Mouse (Mus musculus): Measurements from ENCODE around the gene Ephb1. TPM values are rescaled to one million over a fixed set of nuclear protein-coding genes. Genes with fewer than 3 reads are reported as not detected.

The Ephb1 gene
- polyA plus RNA-seq, 1 experiment from 2014 or later, result 0.44 TPM

DNA sequence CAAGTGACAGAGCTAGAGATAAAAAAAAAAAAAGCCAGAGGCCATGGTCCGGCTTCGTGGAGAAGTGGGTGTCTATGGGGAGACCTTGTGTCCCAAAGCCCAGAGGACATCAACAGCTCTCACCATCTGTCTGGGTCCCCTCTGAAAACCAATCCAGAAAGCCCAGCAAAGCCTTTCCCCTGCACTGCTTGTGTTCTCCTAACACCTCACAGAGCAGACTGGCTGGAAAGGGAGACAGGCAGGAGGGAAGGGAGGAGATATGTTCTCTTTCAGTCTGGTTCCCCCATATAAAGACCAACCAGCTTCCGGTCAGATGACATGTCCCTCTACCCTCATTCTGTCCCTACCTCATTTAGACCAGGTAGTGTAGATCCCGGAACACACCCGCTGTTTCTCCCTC is 3.3 kb downstream of the Ephb1 start:
- no peak overlapping the region for H3K9ac ChIP-seq
- no peak overlapping the region for H3K4me3 ChIP-seq
- H3K4me2 ChIP-seq, result no peak overlapping the region
- WGBS (ENCODE audit: insufficient replicate concordance), result 35% methylated on average over 5 of the region's 5 CpGs
- H3K9me3 ChIP-seq (replicated peaks), result no peaks in the 10 kb centered on the region
- peaks cover 88% of the 10 kb centered on the region for H3K27me3 ChIP-seq (replicated peaks)
- ATAC-seq, result no peak
- peaks cover 11% of the 10 kb centered on the region; the same call in 1 of the 2 replicates for H3K4me1 ChIP-seq
- H3K27ac ChIP-seq, result no peak overlapping the region
- no peaks in the 10 kb centered on the region for H3K36me3 ChIP-seq

DNA sequence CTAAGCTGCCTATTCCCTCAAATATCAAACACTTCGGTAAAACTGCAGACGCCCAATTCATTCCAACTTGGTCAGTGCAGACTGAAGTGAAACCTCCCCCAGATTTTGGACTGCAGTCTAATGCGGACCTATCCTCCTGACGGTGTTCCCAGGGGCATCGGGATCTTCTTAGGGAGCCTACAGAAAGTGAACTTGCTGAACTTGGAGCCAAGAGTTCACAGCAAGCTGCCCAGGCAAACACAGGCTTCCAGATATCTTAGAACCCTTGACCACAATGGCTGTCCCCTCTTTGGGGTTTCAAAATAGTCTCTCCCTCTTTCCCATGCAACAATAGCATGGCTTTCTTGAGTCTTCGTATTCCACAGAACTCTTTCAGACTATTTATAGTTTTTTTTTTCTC is 3.8 kb downstream of the Ephb1 start:
- no peaks in the 10 kb centered on the region for H3K9me3 ChIP-seq (replicated peaks)
- H3K27ac ChIP-seq, result no peak overlapping the region
- peaks cover 11% of the 10 kb centered on the region; the same call in 1 of the 2 replicates for H3K4me1 ChIP-seq
- H3K27me3 ChIP-seq (replicated peaks), result peaks cover 82% of the 10 kb centered on the region
- no peak overlapping the region for H3K9ac ChIP-seq
- H3K36me3 ChIP-seq, result no peaks in the 10 kb centered on the region
- WGBS (ENCODE audit: insufficient replicate concordance), result 69% methylated on average over 6 of the region's 6 CpGs
- no peak overlapping the region for H3K4me2 ChIP-seq
- no peak for ATAC-seq
- no peak overlapping the region for H3K4me3 ChIP-seq

- Histone ChIP-seq H3K4me1 (peaks cover 11% of the 10 kb centered on the region; the same call in 1 of the 2 replicates), H3K9ac (no peak overlapping the region), H3K36me3 (no peaks in the 10 kb centered on the region), H3K27ac (no peak overlapping the region), H3K9me3 (replicated peaks) (no peaks in the 10 kb centered on the region), H3K4me2 (no peak overlapping the region), H3K27me3 (replicated peaks) (peaks cover 82% of the 10 kb centered on the region), H3K4me3 (no peak overlapping the region)
- 61% methylated on average over 6 of the region's 6 CpGs for WGBS (ENCODE audit: insufficient replicate concordance)
- no peak for ATAC-seq
Measured at GRCm38 (mm10) chr9:102350076-102350475, 4.4 kb downstream of the Ephb1 start.

DNA sequence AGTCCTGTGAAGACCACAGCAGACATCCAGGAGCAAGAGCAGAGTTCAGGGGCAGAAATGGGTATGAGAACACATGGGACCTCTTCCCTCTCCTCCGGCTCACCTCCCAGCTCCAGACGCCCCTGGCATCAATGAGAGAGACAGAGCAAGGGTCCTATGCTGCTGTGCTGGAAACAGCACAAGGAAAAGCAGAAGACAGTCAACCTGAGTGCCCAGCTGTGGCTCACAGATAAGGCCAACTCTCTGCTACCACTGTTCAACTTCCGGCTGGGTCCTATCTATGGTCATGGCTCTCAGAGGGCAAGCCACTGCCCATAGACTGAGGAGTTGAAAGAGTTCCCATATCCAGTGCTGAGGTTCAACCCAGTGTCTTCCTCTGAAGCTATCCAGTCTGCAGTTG is 7.7 kb downstream of the Ephb1 start:
- Histone ChIP-seq H3K9ac (no peak overlapping the region), H3K36me3 (no peaks in the 10 kb centered on the region), H3K4me3 (no peak overlapping the region), H3K4me1 (no peaks in the 10 kb centered on the region), H3K27ac (no peak overlapping the region), H3K9me3 (replicated peaks) (no peaks in the 10 kb centered on the region), H3K27me3 (replicated peaks) (peaks cover 52% of the 10 kb centered on the region), H3K4me2 (no peak overlapping the region)
- 43% methylated on average over 3 of the region's 3 CpGs for WGBS (ENCODE audit: insufficient replicate concordance)
- no peak for ATAC-seq

- no peak for ATAC-seq
- Histone ChIP-seq H3K9ac (no peak overlapping the region), H3K36me3 (no peaks in the 10 kb centered on the region), H3K9me3 (replicated peaks) (no peaks in the 10 kb centered on the region), H3K27ac (no peak overlapping the region), H3K4me3 (no peak overlapping the region), H3K4me2 (no peak overlapping the region), H3K27me3 (replicated peaks) (peaks cover 39% of the 10 kb centered on the region), H3K4me1 (no peaks in the 10 kb centered on the region)
- WGBS (ENCODE audit: insufficient replicate concordance), result 48% methylated on average over 6 of the region's 6 CpGs
Measured at GRCm38 (mm10) chr9:102345474-102345873, 9.0 kb downstream of the Ephb1 start.

GRCm38 (mm10) chr9:102345047-102345446 is 9.4 kb downstream of the Ephb1 start:
- no peaks in the 10 kb centered on the region for H3K4me1 ChIP-seq
- H3K27me3 ChIP-seq (replicated peaks), result peaks cover 34% of the 10 kb centered on the region
- no peaks in the 10 kb centered on the region for H3K36me3 ChIP-seq
- ATAC-seq, result no peak
- no peak overlapping the region for H3K9ac ChIP-seq
- no peak overlapping the region for H3K4me2 ChIP-seq
- H3K27ac ChIP-seq, result no peak overlapping the region
- no peak overlapping the region for H3K4me3 ChIP-seq
- WGBS (ENCODE audit: insufficient replicate concordance), result 62% methylated on average over 9 of the region's 9 CpGs
- H3K9me3 ChIP-seq (replicated peaks), result no peaks in the 10 kb centered on the region

GRCm38 (mm10) chr9:102344086-102344930 is 10.2 kb downstream of the Ephb1 start:
- H3K36me3 ChIP-seq, result no peaks in the 10 kb centered on the region
- no peak overlapping the region for H3K9ac ChIP-seq
- no peak for ATAC-seq
- H3K4me3 ChIP-seq, result no peak overlapping the region
- no peak overlapping the region for H3K4me2 ChIP-seq
- 66% methylated on average over 10 of the region's 10 CpGs for WGBS (ENCODE audit: insufficient replicate concordance)
- no peaks in the 10 kb centered on the region for H3K4me1 ChIP-seq
- H3K9me3 ChIP-seq (replicated peaks), result no peaks in the 10 kb centered on the region
- H3K27me3 ChIP-seq (replicated peaks), result peaks cover 27% of the 10 kb centered on the region; the same call in 1 of the 2 replicates
- no peak overlapping the region for H3K27ac ChIP-seq

DNA sequence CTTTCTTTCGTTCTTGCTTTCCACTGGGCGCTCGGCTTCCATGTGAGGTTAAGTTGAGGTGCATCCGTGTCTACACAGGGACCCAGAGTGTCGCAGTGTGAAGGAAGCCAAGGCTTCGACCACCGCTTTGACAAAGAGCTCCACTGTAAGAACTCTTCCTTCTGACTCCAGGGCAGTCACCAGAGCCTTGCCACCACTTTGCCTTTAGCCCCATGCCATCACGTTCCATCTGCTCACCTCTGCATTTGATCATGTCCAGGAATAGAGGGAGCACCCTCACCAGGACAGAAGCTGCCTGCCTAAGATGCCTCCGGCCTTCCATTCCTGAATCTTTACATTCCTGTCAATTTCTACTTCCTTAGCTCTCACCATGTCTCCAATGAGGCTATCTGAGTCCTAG is 11.4 kb downstream of the Ephb1 start:
- no peak for ATAC-seq
- Histone ChIP-seq H3K4me3 (no peak overlapping the region), H3K27me3 (replicated peaks) (peaks cover 15% of the 10 kb centered on the region; the same call in 1 of the 2 replicates)

DNA sequence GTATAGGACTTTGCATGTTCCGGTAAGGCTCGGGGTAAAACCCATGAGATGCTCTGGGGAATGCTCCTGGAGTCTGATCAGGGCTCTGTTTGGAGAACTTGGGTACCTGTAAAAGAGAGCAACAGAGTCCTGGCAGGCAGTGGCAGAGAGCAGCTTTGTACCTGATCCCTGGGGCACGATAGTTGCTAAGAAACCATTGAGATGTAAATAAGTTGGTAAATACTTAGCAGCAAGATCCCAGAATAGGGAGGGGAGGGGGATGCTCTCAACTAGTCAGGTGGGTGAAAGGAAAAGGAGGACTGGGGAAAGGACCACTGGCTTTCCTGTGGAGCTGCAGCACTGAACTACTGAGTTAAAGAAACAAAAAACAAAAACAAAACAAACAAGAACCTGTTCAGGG is 12.5 kb downstream of the Ephb1 start:
- WGBS (ENCODE audit: insufficient replicate concordance), result 46% methylated on average over 3 of the region's 3 CpGs
- H3K4me3 ChIP-seq, result no peak overlapping the region
- ATAC-seq, result no peak
- no peak overlapping the region for H3K9ac ChIP-seq
- no peaks in the 10 kb centered on the region for H3K4me1 ChIP-seq
- H3K27me3 ChIP-seq (replicated peaks), result 0 out of 2 replicates have a peak, but pooled peaks cover 8% of the 10 kb centered on the region
- no peak overlapping the region for H3K27ac ChIP-seq
- no peaks in the 10 kb centered on the region for H3K36me3 ChIP-seq
- no peak overlapping the region for H3K4me2 ChIP-seq
- H3K9me3 ChIP-seq (replicated peaks), result no peaks in the 10 kb centered on the region

More for the DNA sequence above, 11.4 kb downstream of the Ephb1 start:
- Histone ChIP-seq H3K36me3 (no peaks in the 10 kb centered on the region), H3K4me1 (no peaks in the 10 kb centered on the region), H3K4me2 (no peak overlapping the region), H3K9ac (no peak overlapping the region), H3K9me3 (replicated peaks) (no peaks in the 10 kb centered on the region), H3K27ac (no peak overlapping the region)
- WGBS (ENCODE audit: insufficient replicate concordance), result 75% methylated on average over 9 of the region's 9 CpGs

GRCm38 (mm10) chr9:102340768-102341167 is 13.7 kb downstream of the Ephb1 start:
- WGBS (ENCODE audit: insufficient replicate concordance), result 83% methylated on average over 19 of the region's 19 CpGs
- no peaks in the 10 kb centered on the region for H3K9me3 ChIP-seq (replicated peaks)
- no peak for ATAC-seq
- 0 out of 2 replicates have a peak, but pooled peaks cover 10% of the 10 kb centered on the region for H3K27me3 ChIP-seq (replicated peaks)
- no peak overlapping the region for H3K4me2 ChIP-seq
- no peak overlapping the region for H3K4me3 ChIP-seq
- no peaks in the 10 kb centered on the region for H3K4me1 ChIP-seq
- no peaks in the 10 kb centered on the region for H3K36me3 ChIP-seq
- no peak overlapping the region for H3K9ac ChIP-seq
- no peak overlapping the region for H3K27ac ChIP-seq

DNA sequence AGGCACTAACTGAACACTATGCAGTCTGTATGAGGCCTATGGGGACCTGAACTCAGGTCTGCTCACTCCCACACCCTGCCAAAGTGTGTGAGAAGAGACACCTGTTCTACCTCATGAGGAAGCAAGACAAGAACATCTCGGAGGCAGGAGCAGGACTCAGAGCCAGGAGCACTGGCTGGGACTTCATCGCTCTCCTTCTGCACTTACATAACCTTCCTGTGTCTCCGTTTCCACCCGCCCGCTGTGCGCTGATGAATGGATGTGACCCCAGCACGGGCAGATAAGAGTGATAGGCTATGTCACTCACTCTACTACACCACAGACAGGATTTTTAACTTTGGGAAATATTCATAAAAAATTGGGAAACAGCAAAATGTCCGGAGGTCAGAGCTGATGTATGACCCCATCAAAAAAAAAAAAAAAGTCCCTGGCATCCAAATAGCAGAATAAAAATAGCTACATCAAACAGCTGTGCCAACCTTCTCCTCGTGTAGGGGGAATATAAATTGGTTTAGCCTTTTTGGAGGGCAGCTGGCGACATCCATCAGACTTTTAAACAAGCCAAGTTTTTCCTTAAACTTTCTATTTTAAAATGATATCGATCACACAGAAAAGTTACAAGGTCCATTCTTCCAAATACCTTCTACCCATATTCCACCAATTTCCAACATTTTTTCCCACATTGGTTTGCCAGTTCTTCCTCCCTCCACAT is 18.8 kb downstream of the Ephb1 start:
- Histone ChIP-seq H3K9me3 (replicated peaks) (no peaks in the 10 kb centered on the region), H3K4me3 (no peak overlapping the region), H3K27ac (no peak overlapping the region), H3K9ac (no peak overlapping the region), H3K27me3 (replicated peaks) (0 out of 2 replicates have a peak, but pooled peaks cover 3% of the 10 kb centered on the region), H3K4me2 (no peak overlapping the region), H3K4me1 (no peaks in the 10 kb centered on the region), H3K36me3 (no peaks in the 10 kb centered on the region)
- 64% methylated on average over 11 of the region's 11 CpGs for WGBS (ENCODE audit: insufficient replicate concordance)
- no peak for ATAC-seq

Measured in liver, embryonic 12.5 days (tissue).